Mouse (Mus musculus) heart, adult 2 months (tissue): Measurements from ENCODE around the gene Cblb. TPM values are rescaled to one million over a fixed set of nuclear protein-coding genes. Genes with fewer than 3 reads are reported as not detected.

Experiments
- DNase-seq, 2 experiments: peaks; one replicate each; pipeline ENCODE4 v3.0.0; 2021
- H3K27ac ChIP-seq: fragments of 200-600 bp; 2 replicates; pipeline ENCODE4 v1.8.1; 2022
- H3K27me3 ChIP-seq: fragments of 200-500 bp; 2 replicates; pipeline ENCODE4 v1.6.1; 2012; ENCODE audit warnings: mild to moderate bottlenecking, low read length, inconsistent platforms, mixed read lengths; ENCODE audit not compliant: control insufficient read depth, insufficient read depth
- H3K36me3 ChIP-seq: fragments of 200-500 bp; 2 replicates; pipeline ENCODE4 v1.6.1; 2012; ENCODE audit warnings: low read length, inconsistent platforms; ENCODE audit not compliant: control insufficient read depth, insufficient read depth
- H3K4me1 ChIP-seq: fragments of 200-500 bp; 2 replicates; pipeline ENCODE4 v1.6.1; 2011; ENCODE audit warnings: low read length; ENCODE audit not compliant: control insufficient read depth, insufficient read depth
- H3K4me3 ChIP-seq: fragments of 200-600 bp; 2 replicates; pipeline ENCODE4 v1.8.1; 2022
- H3K79me2 ChIP-seq: fragments of 200-500 bp; replicated peaks from 2 replicates; pipeline ENCODE4 v1.6.1; 2012; ENCODE audit warnings: mild to moderate bottlenecking, inconsistent platforms, low read length, moderate library complexity, mixed read lengths; ENCODE audit not compliant: control insufficient read depth, insufficient read depth
- H3K9ac ChIP-seq: fragments of 200-500 bp; 2 replicates; pipeline ENCODE4 v1.6.1; 2012; ENCODE audit warnings: low read depth, mild to moderate bottlenecking, control low read depth, inconsistent platforms, low read length, mixed read lengths
- CTCF ChIP-seq: fragments of 200-600 bp; IDR thresholded peaks from 2 replicates; pipeline ENCODE4 v1.8.1; 2022; ENCODE audit warnings: antibody characterized with exemption, mild to moderate bottlenecking, moderate library complexity
- EP300 ChIP-seq: fragments of 200-500 bp; IDR thresholded peaks from 2 replicates; pipeline ENCODE4 v1.6.1; 2011; ENCODE audit warnings: low read depth, low read length, control low read depth; ENCODE audit not compliant: insufficient read depth
- POLR2A ChIP-seq: fragments of 200-500 bp; IDR thresholded peaks from 2 replicates; pipeline ENCODE4 v1.6.1; 2011; ENCODE audit warnings: mild to moderate bottlenecking, low read depth, low read length, control low read depth; ENCODE audit not compliant: insufficient read depth
- WGBS: fragments of 180-500 bp; shearing (Covaris S2); methylation state at CpG from one replicate; pipeline ENCODE4 v1.1.7; 2018; 5-methylcytosine and 5-hydroxymethylcytosine counted together
- intact Hi-C: fragments of 180-260 bp; cut with DNase I; formaldehyde crosslinking; loops from one replicate; pipeline ENCODE4 v1.15.1; 2025
- polyA plus RNA-seq: library from polyadenylated mRNA; depleted of rRNA; stranded (reverse); fragments of >200 nt; gene quantifications from 2 replicates; pipeline ENCODE4 v1.2.3, GENCODE M21; 2012
- total RNA-seq, 2 experiments: library from RNA; stranded (reverse); gene quantifications; 2 replicates each; pipeline ENCODE4 v1.2.3; 2021

The Cblb gene
- total and polyA plus RNA-seq, 3 experiments, result 7.5 to 14.0 (median 13.6) TPM

DNA sequence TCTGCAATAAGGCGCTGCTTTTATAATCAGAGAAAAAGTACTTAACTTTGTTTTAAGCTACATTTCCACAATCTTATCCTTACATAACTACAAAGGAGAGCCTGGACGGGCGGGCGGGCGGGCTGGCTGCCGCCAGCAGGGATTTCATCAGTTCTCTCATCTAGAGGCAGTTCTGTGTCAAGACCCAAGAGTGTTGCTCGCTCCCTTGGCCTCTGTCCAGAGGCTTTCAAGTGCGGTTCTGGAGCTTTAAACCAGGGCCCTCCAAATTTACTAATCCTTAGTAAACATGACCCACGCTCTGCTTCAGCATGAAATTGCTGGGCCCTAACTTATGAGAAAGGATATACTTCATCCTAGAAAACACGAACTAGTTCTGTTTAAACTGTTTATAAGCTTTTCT, 155.7 kb downstream of the Cblb start:
- WGBS, result 59% methylated on average over 10 of the region's 10 CpGs
- intact Hi-C loops, result loop anchor here (10.0 kb wide), 1 partner anchor 872 kb away; no protein-coding TSS in a partner anchor
- TF ChIP-seq EP300 (no peak), POLR2A (no peak), CTCF (no peak)
- H3K27me3 ChIP-seq, result no peaks in the 10 kb centered on the region
- no peaks in the 10 kb centered on the region for H3K79me2 ChIP-seq
- peaks cover 5% of the 10 kb centered on the region for H3K36me3 ChIP-seq
- H3K4me3 ChIP-seq, result no peak overlapping the region
- no peak overlapping the region for H3K9ac ChIP-seq
- DNase-seq, result peak in 1 of 2 experiments; percentile 26
- H3K4me1 ChIP-seq, result no peaks in the 10 kb centered on the region
- no peak overlapping the region for H3K27ac ChIP-seq

DNA sequence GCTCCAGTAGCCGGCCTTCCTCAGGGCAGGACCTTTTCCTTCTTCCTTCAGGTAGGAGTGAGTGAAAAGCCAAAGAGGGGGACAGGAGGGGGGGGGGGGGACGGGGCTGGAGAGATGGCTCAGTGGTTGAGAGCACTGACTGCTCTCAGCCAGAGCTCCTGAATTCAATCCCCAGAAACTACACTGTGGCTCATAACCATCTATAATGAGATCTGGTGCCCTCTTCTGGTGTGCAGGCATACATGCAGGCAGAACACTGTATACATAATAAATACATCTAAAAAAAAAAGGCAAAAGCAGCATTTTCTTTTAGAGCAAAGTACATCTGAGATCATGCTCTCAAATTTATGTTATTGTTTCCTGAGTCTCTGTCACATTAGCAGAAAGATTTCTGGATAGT, 158.1 kb downstream of the Cblb start:
- no peak overlapping the region for H3K4me3 ChIP-seq
- DNase-seq, result no peak
- no peaks in the 10 kb centered on the region for H3K79me2 ChIP-seq
- H3K9ac ChIP-seq, result no peak overlapping the region
- H3K36me3 ChIP-seq, result peaks cover 8% of the 10 kb centered on the region
- intact Hi-C loops, result loop anchor here (10.0 kb wide), 1 partner anchor 874 kb away; no protein-coding TSS in a partner anchor
- TF ChIP-seq CTCF (peak; percentile 65), POLR2A (no peak), EP300 (no peak)
- no peak overlapping the region for H3K27ac ChIP-seq
- H3K4me1 ChIP-seq, result no peaks in the 10 kb centered on the region
- no peaks in the 10 kb centered on the region for H3K27me3 ChIP-seq
- 74% methylated on average over 2 of the region's 2 CpGs for WGBS

DNA sequence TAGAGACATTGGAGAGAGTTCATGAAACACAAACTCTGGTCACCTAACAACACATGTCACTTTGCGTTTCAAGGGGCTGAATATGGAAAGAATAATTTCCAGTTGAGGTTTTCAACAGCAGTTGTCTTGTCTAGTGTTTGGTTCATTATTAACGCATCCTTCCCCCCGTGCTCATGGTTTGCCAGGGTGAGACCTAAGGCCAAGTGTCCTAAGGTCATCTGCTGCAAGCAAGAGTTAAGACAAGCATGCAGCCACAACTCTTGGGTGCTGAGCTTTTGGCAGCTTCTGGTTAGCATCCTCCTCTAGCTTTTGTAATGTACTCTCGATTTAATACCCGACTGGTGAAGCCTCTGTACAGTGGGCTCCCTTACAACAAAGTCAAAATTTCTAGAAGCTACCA, 159.7 kb downstream of the Cblb start:
- intact Hi-C loops, result no loop called here
- no peak overlapping the region for H3K27ac ChIP-seq
- no peaks in the 10 kb centered on the region for H3K27me3 ChIP-seq
- H3K4me1 ChIP-seq, result no peaks in the 10 kb centered on the region
- TF ChIP-seq CTCF (no peak), POLR2A (no peak), EP300 (no peak)
- 84% methylated on average over 5 of the region's 5 CpGs for WGBS
- DNase-seq, result no peak
- H3K79me2 ChIP-seq, result no peaks in the 10 kb centered on the region
- no peak overlapping the region for H3K4me3 ChIP-seq
- H3K36me3 ChIP-seq, result peaks cover 16% of the 10 kb centered on the region
- no peak overlapping the region for H3K9ac ChIP-seq

DNA sequence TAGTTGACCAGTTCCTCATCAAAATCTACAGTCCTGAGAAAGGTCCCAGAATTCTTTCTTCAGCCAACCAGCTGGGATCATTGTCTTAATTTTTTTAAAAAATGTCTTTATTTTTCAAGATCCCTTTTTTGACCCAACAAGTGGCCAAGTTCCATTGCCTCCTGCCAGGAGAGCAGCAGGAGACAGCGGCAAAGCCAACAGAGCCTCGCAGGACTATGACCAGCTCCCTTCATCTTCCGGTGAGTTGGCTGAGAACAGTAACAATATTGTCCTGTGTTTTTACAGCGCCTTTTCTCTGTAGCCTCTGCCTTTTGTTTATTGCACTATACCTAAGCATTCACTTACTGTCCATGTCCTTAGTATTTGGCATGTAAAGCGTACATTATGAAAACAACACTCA, 163.0 kb downstream of the Cblb start:
- intact Hi-C loops, result no loop called here
- WGBS, result 86% methylated on average over 5 of the region's 5 CpGs
- H3K36me3 ChIP-seq, result peaks cover 11% of the 10 kb centered on the region

GRCm38 (mm10) chr16:52194866-52195265, 163.8 kb downstream of the Cblb start:
- intact Hi-C loops, result no loop called here
- H3K36me3 ChIP-seq, result peaks cover 11% of the 10 kb centered on the region
- DNase-seq, result no peak

More for the DNA sequence above, 163.0 kb downstream of the Cblb start:
- H3K4me1 ChIP-seq, result no peaks in the 10 kb centered on the region
- H3K79me2 ChIP-seq, result no peaks in the 10 kb centered on the region
- H3K27me3 ChIP-seq, result no peaks in the 10 kb centered on the region
- TF ChIP-seq CTCF (no peak), EP300 (no peak), POLR2A (no peak)
- H3K9ac ChIP-seq, result no peak overlapping the region
- H3K27ac ChIP-seq, result no peak overlapping the region
- peak in 1 of 2 experiments; percentile 8 for DNase-seq
- no peak overlapping the region for H3K4me3 ChIP-seq

DNA sequence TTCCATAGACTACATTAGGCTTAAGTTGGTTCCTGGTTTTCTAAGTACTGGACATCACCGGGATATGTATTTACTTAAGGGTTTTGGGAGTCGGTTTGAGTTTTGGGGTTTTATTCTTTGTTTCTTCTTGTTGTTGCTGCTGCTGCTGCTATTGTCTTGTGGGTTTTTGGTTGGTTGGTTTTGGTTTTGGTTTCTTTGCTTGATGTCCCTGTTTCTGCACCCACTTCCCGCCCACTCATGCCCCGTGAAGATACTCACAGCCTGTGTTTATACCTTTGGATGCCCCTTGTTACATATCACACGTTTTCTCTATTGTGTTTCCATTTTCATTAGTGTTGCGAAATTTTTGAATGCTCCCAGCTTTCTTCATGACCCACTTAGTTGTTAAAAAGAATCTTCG, 169.1 kb downstream of the Cblb start:
- no peaks in the 10 kb centered on the region for H3K27me3 ChIP-seq
- H3K36me3 ChIP-seq, result peaks cover 4% of the 10 kb centered on the region
- no peaks in the 10 kb centered on the region for H3K4me1 ChIP-seq
- 91% methylated on average over 7 of the region's 7 CpGs for WGBS
- no peak overlapping the region for H3K4me3 ChIP-seq
- no peak for DNase-seq
- intact Hi-C loops, result no loop called here
- TF ChIP-seq EP300 (no peak), POLR2A (no peak)
- H3K27ac ChIP-seq, result no peak overlapping the region
- no peaks in the 10 kb centered on the region for H3K79me2 ChIP-seq
- H3K9ac ChIP-seq, result no peak overlapping the region

More at GRCm38 (mm10) chr16:52194866-52195265, 163.8 kb downstream of the Cblb start:
- Histone ChIP-seq H3K27ac (no peak overlapping the region), H3K79me2 (no peaks in the 10 kb centered on the region), H3K4me3 (no peak overlapping the region), H3K27me3 (no peaks in the 10 kb centered on the region), H3K9ac (no peak overlapping the region), H3K4me1 (no peaks in the 10 kb centered on the region)
- 79% methylated on average over 3 of the region's 3 CpGs for WGBS
- TF ChIP-seq CTCF, result no peak
- no peak for TF ChIP-seq POLR2A
- TF ChIP-seq EP300, result no peak
